8 mouse cellular contexts compared by ENCODE assay signal in genomic region chr8:84660819-84661457, GRCm38 (mm10). TPM values are rescaled to one million over a fixed set of nuclear protein-coding genes. Genes with fewer than 3 reads are reported as not detected.
A peak's percentile ranks its signal among the peaks of the same experiment; 100 is the strongest.
DNase-seq lines count a peak whose midpoint lies in the region; ATAC-seq and TF ChIP-seq lines count a peak whose summit lies in the region.

No protein-coding gene starts in this region.

- no peak for TF ChIP-seq CTCF in forebrain, postnatal 0 days (IDR thresholded peaks at IDR 0.05; ENCODE audit: low read depth)
- no peak for TF ChIP-seq CTCF in liver, embryonic 14.5 days (IDR thresholded peaks at IDR 0.05; ENCODE audit: low read depth)

- WGBS in forebrain, postnatal 0 days = 5% methylated on average over 20 of the region's 20 CpGs
- under 1% methylated on average over 20 of the region's 20 CpGs for WGBS in liver, embryonic 14.5 days (ENCODE audit: insufficient replicate concordance)
- under 1% methylated on average over 20 of the region's 20 CpGs for WGBS in neural tube, embryonic 13.5 days

- no peaks in the 10 kb centered on the region for H3K27me3 ChIP-seq in forebrain, postnatal 0 days (ENCODE audit: insufficient read depth, low read length)
- no peaks in the 10 kb centered on the region; the same call in 1 of the 2 replicates for H3K27me3 ChIP-seq in liver, embryonic 14.5 days (ENCODE audit: control insufficient read depth, insufficient read depth, low read length)
- no peaks in the 10 kb centered on the region for H3K27me3 ChIP-seq in neural tube, embryonic 13.5 days

- no peak for ATAC-seq in forebrain, postnatal 0 days
- ATAC-seq in liver, embryonic 14.5 days (ENCODE audit: insufficient read depth) = no peak
- ATAC-seq in neural tube, embryonic 13.5 days (ENCODE audit: low read depth) = no peak

- peaks cover 7% of the 10 kb centered on the region for H3K4me1 ChIP-seq in forebrain, postnatal 0 days (ENCODE audit: insufficient read depth)
- peaks cover 44 to 52% of the 10 kb centered on the region in 2 experiments for H3K4me1 ChIP-seq in liver, embryonic 14.5 days (replicated peaks; ENCODE audit: control insufficient read depth in 2 of 2, insufficient read depth in 2 of 2, low read length in 1 of 2)
- H3K4me1 ChIP-seq in neural tube, embryonic 13.5 days (replicated peaks) = peaks cover 73% of the 10 kb centered on the region

- peak overlapping the region; percentile 62 for H3K4me2 ChIP-seq in forebrain, postnatal 0 days (ENCODE audit: low read depth)
- H3K4me2 ChIP-seq in liver, embryonic 14.5 days (ENCODE audit: low read depth) = peak overlapping the region; percentile 98
- H3K4me2 ChIP-seq in neural tube, embryonic 13.5 days = peak overlapping the region; percentile 87

- no peaks in the 10 kb centered on the region for H3K36me3 ChIP-seq in forebrain, postnatal 0 days (ENCODE audit: insufficient read depth)
- H3K36me3 ChIP-seq in liver, embryonic 14.5 days (replicated peaks; ENCODE audit: control insufficient read depth, insufficient read depth, low read depth) = no peaks in the 10 kb centered on the region
- no peaks in the 10 kb centered on the region for H3K36me3 ChIP-seq in neural tube, embryonic 13.5 days

- no peak overlapping the region for H3K27ac ChIP-seq in forebrain, postnatal 0 days (ENCODE audit: low read depth, low read length)
- H3K27ac ChIP-seq in liver, embryonic 14.5 days = peak overlapping the region; percentile 98
- peak overlapping the region; percentile 94 for H3K27ac ChIP-seq in neural tube, embryonic 13.5 days (replicated peaks)

- H3K9ac ChIP-seq in forebrain, postnatal 0 days = peak overlapping the region; percentile 46
- peak overlapping the region; percentile 81 for H3K9ac ChIP-seq in liver, embryonic 14.5 days (replicated peaks)
- H3K9ac ChIP-seq in neural tube, embryonic 13.5 days = peak overlapping the region; percentile 84

- no peaks in the 10 kb centered on the region for H3K9me3 ChIP-seq in forebrain, postnatal 0 days (ENCODE audit: low read length)
- no peaks in the 10 kb centered on the region for H3K9me3 ChIP-seq in liver, embryonic 14.5 days (ENCODE audit: control insufficient read depth, low read length)
- no peaks in the 10 kb centered on the region for H3K9me3 ChIP-seq in neural tube, embryonic 13.5 days

- peak overlapping the region; percentile 57 for H3K4me3 ChIP-seq in forebrain, postnatal 0 days (ENCODE audit: low read depth, low read length)
- H3K4me3 ChIP-seq in liver, embryonic 14.5 days (ENCODE audit: insufficient read depth in 1 of 2, low read depth in 2 of 2, low read length in 2 of 2) = peak overlapping the region; percentile 85 to 89
- H3K4me3 ChIP-seq in neural tube, embryonic 13.5 days = peak overlapping the region; percentile 82

- DNase-seq in B cell, adult 2 months = peak; percentile 34 to 37
- peak; percentile 32 for DNase-seq in T-cell, adult 2 months (ENCODE audit: low spot score)
- DNase-seq in forebrain, postnatal 0 days = no peak
- DNase-seq in induced T-regulatory cell, adult 2 months (ENCODE audit: low read depth) = peak; percentile 77
- peak in 1 of 3 experiments; percentile 55 for DNase-seq in liver, embryonic 14.5 days (ENCODE audit: low read depth in 3 of 3, low spot score in 3 of 3)
- DNase-seq in right cerebral cortex, postnatal 25 days = no peak
- DNase-seq in frontal cortex, postnatal 14 days (ENCODE audit: low spot score in 2 of 2) = no peak

- TF ChIP-seq EP300 in liver, embryonic 14.5 days (IDR thresholded peaks at IDR 0.05; ENCODE audit: low read depth) = no peak

RNA-seq across cellular contexts. Expression of gene Ier2, which starts 1.7 kb away (rescaled TPM):
- total RNA-seq in forebrain, postnatal 0 days (2014; rRNA removed) = 4.8 and 8.5 TPM in 2 replicates
- polyA plus RNA-seq in forebrain, postnatal 0 days (2015; fragmentation: Nextera tagmentation; extraction: Ambion mirVana) = 19.3 and 22.7 TPM in 2 replicates
- polyA plus RNA-seq in liver, embryonic 14.5 days (2012; rRNA removed) = 6.2 and 8.4 TPM in 2 replicates
- polyA plus RNA-seq in liver, embryonic 14.5 days (2014; fragmentation: Nextera tagmentation; extraction: Ambion mirVana) = 12.6 and 15.0 TPM in 2 replicates
- polyA plus RNA-seq in neural tube, embryonic 13.5 days (2015; fragmentation: Nextera tagmentation; extraction: Ambion mirVana) = 32.5 and 37.7 TPM in 2 replicates

RNA-seq across cellular contexts. Expression of gene Trmt1, which starts 25.2 kb away (rescaled TPM):
- 89.5 and 94.8 TPM in 2 replicates for total RNA-seq in forebrain, postnatal 0 days (2014; rRNA removed)
- 59.8 and 67.5 TPM in 2 replicates for polyA plus RNA-seq in forebrain, postnatal 0 days (2015; fragmentation: Nextera tagmentation; extraction: Ambion mirVana)
- polyA plus RNA-seq in liver, embryonic 14.5 days (2012; rRNA removed) = 37.5 and 37.6 TPM in 2 replicates
- 27.4 and 34.1 TPM in 2 replicates for polyA plus RNA-seq in liver, embryonic 14.5 days (2014; fragmentation: Nextera tagmentation; extraction: Ambion mirVana)
- 53.6 and 55.5 TPM in 2 replicates for polyA plus RNA-seq in neural tube, embryonic 13.5 days (2015; fragmentation: Nextera tagmentation; extraction: Ambion mirVana)

RNA-seq across cellular contexts. Expression of gene Nacc1, which starts 26.7 kb away (rescaled TPM):
- 65.9 and 78.2 TPM in 2 replicates for total RNA-seq in forebrain, postnatal 0 days (2014; rRNA removed)
- 14.6 and 14.7 TPM in 2 replicates for polyA plus RNA-seq in forebrain, postnatal 0 days (2015; fragmentation: Nextera tagmentation; extraction: Ambion mirVana)
- 19.0 and 21.2 TPM in 2 replicates for polyA plus RNA-seq in liver, embryonic 14.5 days (2012; rRNA removed)
- 6.3 and 7.6 TPM in 2 replicates for polyA plus RNA-seq in liver, embryonic 14.5 days (2014; fragmentation: Nextera tagmentation; extraction: Ambion mirVana)
- polyA plus RNA-seq in neural tube, embryonic 13.5 days (2015; fragmentation: Nextera tagmentation; extraction: Ambion mirVana) = 14.1 and 15.1 TPM in 2 replicates

RNA-seq across cellular contexts. Expression of gene Lyl1, which starts 40.3 kb away (rescaled TPM):
- total RNA-seq in forebrain, postnatal 0 days (2014; rRNA removed) = 2.2 and 2.7 TPM in 2 replicates
- 2.4 and 2.5 TPM in 2 replicates for polyA plus RNA-seq in forebrain, postnatal 0 days (2015; fragmentation: Nextera tagmentation; extraction: Ambion mirVana)
- polyA plus RNA-seq in liver, embryonic 14.5 days (2012; rRNA removed) = 45.4 and 46.2 TPM in 2 replicates
- 55.6 and 57.7 TPM in 2 replicates for polyA plus RNA-seq in liver, embryonic 14.5 days (2014; fragmentation: Nextera tagmentation; extraction: Ambion mirVana)
- polyA plus RNA-seq in neural tube, embryonic 13.5 days (2015; fragmentation: Nextera tagmentation; extraction: Ambion mirVana) = 2.8 and 3.6 TPM in 2 replicates

Comparison
In these comparisons a context has a peak if more than half of its experiments do, and no peak if none do; other contexts are left out.
1. DNase-seq: peak in B cell, adult 2 months (2 of 2), T-cell, adult 2 months (single experiment) and induced T-regulatory cell, adult 2 months (single experiment); none in forebrain, postnatal 0 days (single experiment), right cerebral cortex, postnatal 25 days (single experiment) and frontal cortex, postnatal 14 days (0 of 2).
2. Peak in every context shown above with its lines, with median percentiles within 50 percentile points of each other: H3K4me2 ChIP-seq, H3K4me3 ChIP-seq and H3K9ac ChIP-seq.